Mouse (Mus musculus) c-Kit-positive CD71-negative TER-119-negative erythroid progenitor cells, embryonic 14.5 days (primary cell): ENCODE data around the gene Upk2.

Source experiments
- DNase-seq: peaks from one replicate; pipeline ENCODE4 v3.0.0-alpha.2; 2013; ENCODE audit warnings: low read depth

Gene Upk2

GRCm38 (mm10) chr9:44454891-44455220 is at the start of gene Upk2:
Gene Upk2, minus strand, starts transcription at chr9:44454976.
- no peak for DNase-seq

GRCm38 (mm10) chr9:44502006-44502405 is 47.2 kb upstream of the Upk2 start:
- no peak for DNase-seq

- DNase-seq, result no peak
These were observed 46.6 kb upstream of the Upk2 start for GRCm38 (mm10) chr9:44501206-44501879.

- DNase-seq, result no peak
These were observed 45.9 kb upstream of the Upk2 start for GRCm38 (mm10) chr9:44500638-44501175.

- DNase-seq, result no peak
These were observed 45.4 kb upstream of the Upk2 start for GRCm38 (mm10) chr9:44500163-44500533.

- no peak for DNase-seq
These were observed 44.8 kb upstream of the Upk2 start for GRCm38 (mm10) chr9:44499356-44500162.

- no peak for DNase-seq
These were observed 43.9 kb upstream of the Upk2 start for GRCm38 (mm10) chr9:44498421-44499355.

- DNase-seq, result no peak
These were observed 43.0 kb upstream of the Upk2 start for GRCm38 (mm10) chr9:44497624-44498377.

- DNase-seq, result no peak
These were observed 42.2 kb upstream of the Upk2 start for GRCm38 (mm10) chr9:44496803-44497461.

- no peak for DNase-seq
These were observed 41.1 kb upstream of the Upk2 start for GRCm38 (mm10) chr9:44495810-44496344.

GRCm38 (mm10) chr9:44494863-44495809 is 40.4 kb upstream of the Upk2 start:
- DNase-seq, result no peak

GRCm38 (mm10) chr9:44494261-44494862 is 39.6 kb upstream of the Upk2 start:
- no peak for DNase-seq

- no peak for DNase-seq
These were observed 38.1 kb upstream of the Upk2 start for GRCm38 (mm10) chr9:44492631-44493461.

GRCm38 (mm10) chr9:44491351-44491750 is 36.6 kb upstream of the Upk2 start:
- no peak for DNase-seq

GRCm38 (mm10) chr9:44490086-44490967 is 35.6 kb upstream of the Upk2 start:
- DNase-seq, result no peak

- DNase-seq, result no peak
These were observed 34.9 kb upstream of the Upk2 start for GRCm38 (mm10) chr9:44489651-44490085.

- DNase-seq, result no peak
These were observed 34.1 kb upstream of the Upk2 start for GRCm38 (mm10) chr9:44488855-44489381.
